Mouse (Mus musculus) CH12.LX (cell line): ENCODE results near the gene Ptges3. TPM values are rescaled to one million over a fixed set of nuclear protein-coding genes. Genes with fewer than 3 reads are reported as not detected.

Experiments used
- DNase-seq: peaks from one replicate; pipeline ENCODE4 v3.0.0-alpha.2; 2013; ENCODE audit errors: extremely low read depth
- H3K27ac ChIP-seq: 2 replicates; pipeline ENCODE4 v1.5.1; 2012; ENCODE audit warnings: low read depth, mild to moderate bottlenecking, control low read depth, moderate library complexity; ENCODE audit not compliant: insufficient read depth
- H3K27me3 ChIP-seq: replicated peaks from 2 replicates; pipeline ENCODE3; 2012; ENCODE audit warnings: inconsistent platforms
- H3K36me3 ChIP-seq, 2 experiments: replicated peaks in 1 of 2; 2 replicates each; pipeline versions ENCODE3 to v1.6.1; 2012; ENCODE audit warnings: inconsistent platforms in 1 of 2, low read length in 1 of 2, mild to moderate bottlenecking in 1 of 2, mixed read lengths in 1 of 2, moderate library complexity in 1 of 2; ENCODE audit not compliant: control insufficient read depth in 1 of 2, insufficient read depth in 1 of 2
- H3K4me1 ChIP-seq, 2 experiments: 2 replicates each; pipeline ENCODE4 v1.6.1; 2012; ENCODE audit warnings: inconsistent platforms in 1 of 2, moderate library complexity in 1 of 2; ENCODE audit not compliant: insufficient read depth in 2 of 2, control insufficient read depth in 1 of 2
- H3K4me2 ChIP-seq: 2 replicates; pipeline ENCODE4 v1.6.1; 2012; ENCODE audit warnings: low read depth, mild to moderate bottlenecking, control low read depth; ENCODE audit not compliant: poor library complexity, insufficient read depth, severe bottlenecking
- H3K4me3 ChIP-seq, 3 experiments: fragments of 150-350 bp in 1 of 3; sonication (generic) in 1 of 3; replicated peaks in 1 of 3; 2 replicates each; pipeline versions ENCODE3 to v1.5.1; 2011 to 2012; ENCODE audit warnings: low read depth in 2 of 3, low read length in 2 of 3, mild to moderate bottlenecking in 2 of 3, moderate library complexity in 2 of 3, control low read depth in 1 of 3, improper control_type of control experiment in 1 of 3, inconsistent platforms in 1 of 3, mixed read lengths in 1 of 3; ENCODE audit not compliant: poor library complexity in 1 of 3
- H3K79me2 ChIP-seq: replicated peaks from 2 replicates; pipeline ENCODE4 v1.6.1; 2012; ENCODE audit warnings: mild to moderate bottlenecking, moderate library complexity; ENCODE audit not compliant: control insufficient read depth, poor library complexity, insufficient read depth, severe bottlenecking; ENCODE audit errors: extremely low read depth
- H3K9ac ChIP-seq: 2 replicates; pipeline ENCODE4 v1.6.1; 2012; ENCODE audit warnings: low read depth, mild to moderate bottlenecking, control low read depth, moderate library complexity; ENCODE audit not compliant: insufficient read depth
- H3K9me3 ChIP-seq: replicated peaks from 2 replicates; pipeline ENCODE3; 2012; ENCODE audit warnings: low read length, inconsistent platforms, mixed read lengths
- CHD2 ChIP-seq: IDR thresholded peaks from 2 replicates; pipeline ENCODE4 v1.6.1; 2011; ENCODE audit warnings: low read length, improper control_type of control experiment
- E2F4 ChIP-seq: IDR thresholded peaks from 2 replicates; pipeline ENCODE4 v1.6.1; 2011; ENCODE audit warnings: low read depth, low read length, improper control_type of control experiment; ENCODE audit not compliant: insufficient replicate concordance
- ELF1 ChIP-seq: IDR thresholded peaks from 2 replicates; pipeline ENCODE4 v1.6.1; 2014; ENCODE audit warnings: low read depth, mild to moderate bottlenecking, inconsistent platforms, low read length, improper control_type of control experiment
- GABPA ChIP-seq: IDR thresholded peaks from 2 replicates; pipeline ENCODE4 v1.6.1; 2012; ENCODE audit warnings: low read depth, low read length, improper control_type of control experiment, inconsistent platforms; ENCODE audit not compliant: insufficient replicate concordance
- HCFC1 ChIP-seq: IDR thresholded peaks from 2 replicates; pipeline ENCODE4 v1.6.1; 2012; ENCODE audit warnings: low read depth, mild to moderate bottlenecking, inconsistent platforms, low read length, improper control_type of control experiment
- KAT2A ChIP-seq: IDR thresholded peaks from 2 replicates; pipeline ENCODE4 v1.6.1; 2012; ENCODE audit warnings: low read length, improper control_type of control experiment, inconsistent platforms; ENCODE audit not compliant: insufficient replicate concordance
- MAZ ChIP-seq: IDR thresholded peaks from 2 replicates; pipeline ENCODE4 v1.6.1; 2012; ENCODE audit warnings: low read depth, mild to moderate bottlenecking, inconsistent platforms, low read length, improper control_type of control experiment, moderate library complexity
- MEF2A ChIP-seq: IDR thresholded peaks from 2 replicates; pipeline ENCODE4 v1.6.1; 2014; ENCODE audit warnings: low read depth, mild to moderate bottlenecking, inconsistent platforms, low read length, improper control_type of control experiment, borderline replicate concordance
- MXI1 ChIP-seq: IDR thresholded peaks from 2 replicates; pipeline ENCODE4 v1.6.1; 2011; ENCODE audit warnings: mild to moderate bottlenecking, low read depth, low read length, improper control_type of control experiment
- NELFE ChIP-seq: IDR thresholded peaks from 2 replicates; pipeline ENCODE4 v1.6.1; 2011; ENCODE audit warnings: low read depth, low read length, improper control_type of control experiment
- NRF1 ChIP-seq: IDR thresholded peaks from 2 replicates; pipeline ENCODE4 v1.6.1; 2014; ENCODE audit warnings: low read depth, mild to moderate bottlenecking, inconsistent platforms, low read length, improper control_type of control experiment, moderate library complexity
- POLR2A ChIP-seq: IDR thresholded peaks from 2 replicates; pipeline ENCODE4 v1.6.1; 2011; ENCODE audit warnings: low read depth, mild to moderate bottlenecking, improper control_type of control experiment, low read length
- SIN3A ChIP-seq: IDR thresholded peaks from 2 replicates; pipeline ENCODE4 v1.6.1; 2012; ENCODE audit warnings: low read length, improper control_type of control experiment, inconsistent platforms
- SMC3 ChIP-seq: IDR thresholded peaks from 2 replicates; pipeline ENCODE4 v1.6.1; 2011; ENCODE audit warnings: low read depth, low read length, improper control_type of control experiment
- TBP ChIP-seq: conservative IDR thresholded peaks from 2 replicates; pipeline ENCODE4 v1.6.1; 2011; ENCODE audit warnings: low read depth, low read length, improper control_type of control experiment
- TCF12 ChIP-seq: IDR thresholded peaks from 2 replicates; pipeline ENCODE4 v1.6.1; 2014; ENCODE audit warnings: low read depth, mild to moderate bottlenecking, inconsistent platforms, low read length, improper control_type of control experiment
- UBTF ChIP-seq: IDR thresholded peaks from 2 replicates; pipeline ENCODE4 v1.6.1; 2012; ENCODE audit warnings: low read depth, mild to moderate bottlenecking, inconsistent platforms, low read length, improper control_type of control experiment, moderate library complexity
- ZC3H11A ChIP-seq: IDR thresholded peaks from 2 replicates; pipeline ENCODE4 v1.6.1; 2012; ENCODE audit warnings: low read depth, mild to moderate bottlenecking, inconsistent platforms, low read length, improper control_type of control experiment
- ZNF384 ChIP-seq: IDR thresholded peaks from 2 replicates; pipeline ENCODE4 v1.6.1; 2012; ENCODE audit warnings: low read depth, low read length, improper control_type of control experiment, inconsistent platforms
- dilution Hi-C: fragments of 300-500 bp; cut with MboI; formaldehyde crosslinking; loops from 2 replicates; pipeline ENCODE4 v1.14.3; 2020; ENCODE audit warnings: low sequenced_read_pairs; ENCODE audit not compliant: extremely low pct_unique_long_range_greater_than_20kb, extremely low pct_ligation_motif_present
- in situ Hi-C: fragments of 300-500 bp; cut with MboI; formaldehyde crosslinking; loops from 3 replicates; pipeline ENCODE4 v1.14.3; 2019; ENCODE audit warnings: low sequenced_read_pairs, low pct_ligation_motif_present, low pct_unique_long_range_greater_than_20kb, mixed read lengths
- polyA plus RNA-seq: library from polyadenylated mRNA; unstranded; fragments of >175 nt; gene quantifications from 2 replicates; pipeline ENCODE4 v1.2.1, GENCODE M21; 2012; ENCODE audit warnings: low read depth; ENCODE audit not compliant: insufficient read length
- total RNA-seq, 2 experiments: library from RNA; depleted of rRNA; stranded (reverse); fragments of 300-350 nt in 1 of 2; fragments of >200 nt in 1 of 2; gene quantifications; 2 replicates each; pipeline ENCODE4 v1.2.3; 2012 to 2014

Gene Ptges3
- total and polyA plus RNA-seq, 3 experiments = 124 to 274 (median 196) TPM

- TF ChIP-seq NRF1 (no peak), MAZ (no peak), ZC3H11A (no peak)
Measured at GRCm38 (mm10) chr10:128009735-128010134, 49.0 kb upstream of the Ptges3 start (continued).

GRCm38 (mm10) chr10:128015068-128015934 is 43.5 kb upstream of the Ptges3 start, which contains the start of gene Prim1:
TSS of gene Prim1 (plus strand) at chr10:128015168.
- H3K4me2 ChIP-seq = peak within 1 kb of the TSS; percentile 93
- in situ Hi-C loops = no loop called here
- peak within 1 kb of the TSS; percentile 20; the same call in 1 of the 2 replicates for H3K27ac ChIP-seq
- peaks cover 16 to 24% of the 10 kb centered on the region in 2 experiments for H3K36me3 ChIP-seq
- H3K4me3 ChIP-seq = peak within 1 kb of the TSS; percentile 73 to 88 (median 78)
- H3K9me3 ChIP-seq = no peaks in the 10 kb centered on the region
- peaks cover 7% of the 10 kb centered on the region for H3K79me2 ChIP-seq
- H3K4me1 ChIP-seq = peaks cover 2 to 11% of the 10 kb centered on the region in 2 experiments; a peak in 1 of 4 replicates
- peak; percentile 91 for DNase-seq
- TF ChIP-seq POLR2A (peak; percentile 88), TCF12 (peak; percentile 78), ELF1 (peak; percentile 85), GABPA (peak; percentile 41; the same call in 1 of the 2 replicates), CHD2 (peak; percentile 93), SMC3 (no peak), ZC3H11A (no peak), MXI1 (peak; percentile 63; the same call in 1 of the 2 replicates), NRF1 (peak; percentile 94), NELFE (0 out of 2 replicates have a peak, but pooled peaks have one; percentile 33), UBTF (no peak), E2F4 (peak; percentile 98), MEF2A (peak; percentile 20; the same call in 1 of the 2 replicates), SIN3A (peak; percentile 72; the same call in 1 of the 2 replicates), HCFC1 (peak; percentile 98), TBP (peak; percentile 70; the same call in 1 of the 2 replicates), KAT2A (peak; percentile 97), ZNF384 (no peak)
- TF ChIP-seq, all 38 proteins: peak for 14
- peak within 1 kb of the TSS; percentile 80 for H3K9ac ChIP-seq
- dilution Hi-C loops = no loop called here
- H3K27me3 ChIP-seq = no peaks in the 10 kb centered on the region
